Mouse (Mus musculus) bone marrow, adult 2 months (tissue): ENCODE measurements around the gene Slit3.

Source experiments
- CTCF ChIP-seq: fragments of 200-500 bp; IDR thresholded peaks from 2 replicates; pipeline ENCODE4 v1.5.1; 2011; ENCODE audit warnings: low read length, control low read depth; ENCODE audit not compliant: control insufficient read depth, insufficient read depth
- POLR2A ChIP-seq: fragments of 200-500 bp; IDR thresholded peaks from 2 replicates; pipeline ENCODE4 v1.6.1; 2011; ENCODE audit warnings: low read depth, mild to moderate bottlenecking, control low read depth, low read length, borderline replicate concordance; ENCODE audit not compliant: control insufficient read depth

DNA sequence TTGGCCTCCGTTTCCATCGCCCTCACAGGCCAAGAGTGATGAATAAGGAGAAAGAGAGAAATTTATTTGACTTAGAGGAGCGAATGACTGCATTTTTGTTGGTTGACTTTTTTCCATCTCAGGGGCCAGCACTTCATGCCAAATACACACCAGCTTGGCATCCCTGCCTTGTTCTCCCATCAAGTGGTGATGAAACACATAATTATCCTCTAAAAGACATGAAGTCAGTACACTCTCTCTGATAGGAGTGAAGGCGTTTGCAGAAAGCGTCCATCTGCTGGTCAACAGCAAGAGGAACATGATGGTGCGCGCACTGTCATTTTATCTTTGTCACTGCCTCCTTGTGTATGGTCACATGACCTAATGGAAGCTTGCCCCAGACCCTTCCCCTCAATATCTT is 75.8 kb downstream of the Slit3 start:
- TF ChIP-seq POLR2A (no peak), CTCF (no peak)
